Mouse (Mus musculus) lung, postnatal 0 days (tissue): Measurements from ENCODE around the gene Cdh12.

Experiments used
- CTCF ChIP-seq: IDR thresholded peaks from 2 replicates; pipeline ENCODE4 v1.5.1; 2016; ENCODE audit warnings: antibody characterized with exemption, mild to moderate bottlenecking
- EP300 ChIP-seq: IDR thresholded peaks from 2 replicates; pipeline ENCODE4 v1.6.1; 2016; ENCODE audit warnings: antibody characterized with exemption, mild to moderate bottlenecking, control low read depth

GRCm38 (mm10) chr15:20944000-20944399 is 494.9 kb downstream of the Cdh12 start:
- TF ChIP-seq CTCF (no peak), EP300 (no peak)
